Mouse (Mus musculus): Measurements from ENCODE around the gene Ccne1.

The Ccne1 gene

DNA sequence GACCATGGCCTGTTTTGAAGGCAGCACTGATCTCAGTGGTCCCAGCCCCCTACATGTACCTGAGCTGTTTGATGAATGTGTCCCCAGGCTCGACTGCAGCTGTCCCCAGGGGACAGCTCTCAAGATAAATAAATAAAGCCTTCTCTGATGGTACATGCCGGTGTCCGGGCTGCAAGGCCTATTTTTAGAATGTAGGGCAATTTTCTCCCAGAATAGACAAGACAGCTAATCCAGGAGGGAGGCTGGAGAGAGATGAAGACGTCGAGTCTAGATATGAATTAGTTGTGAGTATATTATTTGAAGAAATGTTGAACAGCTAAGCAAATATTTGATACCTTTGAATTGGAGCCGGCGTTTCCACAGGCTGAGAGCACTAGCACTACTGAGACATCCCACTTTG lies 48.2 kb downstream of the Ccne1 start:
- in situ Hi-C loops (cut with MboI; ENCODE audit: low sequenced_read_pairs): no loop called here

DNA sequence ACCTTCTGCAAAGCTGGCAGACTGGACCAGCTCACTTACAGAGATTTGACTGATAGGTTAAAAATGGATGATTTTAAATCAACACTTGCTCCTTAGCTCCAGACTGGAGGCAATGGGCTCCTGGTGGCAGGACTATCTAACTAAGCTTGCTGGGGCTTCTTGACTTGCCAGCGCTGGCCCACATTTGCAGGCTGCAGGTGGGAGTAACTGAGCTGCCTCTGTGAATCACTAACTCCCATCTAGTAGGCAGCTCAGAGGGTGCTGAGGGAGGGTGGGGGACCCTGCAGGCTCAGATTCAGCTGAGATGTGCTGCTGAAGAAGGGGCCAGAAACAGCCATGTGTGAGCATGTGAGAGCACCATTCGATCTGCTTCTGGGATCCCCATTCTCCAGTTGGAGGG lies 51.3 kb downstream of the Ccne1 start:
- in situ Hi-C loops (cut with MboI; ENCODE audit: low sequenced_read_pairs): no loop called here

- in situ Hi-C loops (cut with MboI; ENCODE audit: low sequenced_read_pairs): no loop called here
These were observed 53.1 kb downstream of the Ccne1 start for GRCm38 (mm10) chr7:38054246-38054645.

Data from CH12F3 (cell line).